Mouse (Mus musculus) hindbrain, embryonic 10.5 days (tissue): ENCODE measurements at regions not wholly inside any gene's neighbourhood (a gene's known extent, or its start where the extent isn't known, plus 50 kb on each side); places are given as distances from the start of the nearest gene placed in this dataset.

Experiments
- DNase-seq: peaks from one replicate; pipeline ENCODE4 v3.0.0-alpha.2; 2017; ENCODE audit warnings: low spot score
- H3K27ac ChIP-seq: fragments of 300-500 bp; sonication (generic); 2 replicates; pipeline ENCODE4 v1.5.1; 2016; ENCODE audit warnings: mild to moderate bottlenecking, moderate library complexity
- H3K27me3 ChIP-seq: fragments of 300-500 bp; sonication (generic); 2 replicates; pipeline ENCODE4 v1.6.1; 2016; ENCODE audit warnings: mild to moderate bottlenecking; ENCODE audit not compliant: poor library complexity, insufficient read depth, severe bottlenecking
- H3K36me3 ChIP-seq: fragments of 300-500 bp; sonication (generic); 2 replicates; pipeline ENCODE4 v1.6.1; 2016; ENCODE audit warnings: mild to moderate bottlenecking, moderate library complexity
- H3K4me1 ChIP-seq: fragments of 300-500 bp; sonication (generic); replicated peaks from 2 replicates; pipeline ENCODE4 v1.6.1; 2016; ENCODE audit warnings: mild to moderate bottlenecking
- H3K4me3 ChIP-seq: fragments of 300-500 bp; sonication (generic); 2 replicates; pipeline ENCODE4 v1.5.1; 2016; ENCODE audit warnings: mild to moderate bottlenecking, moderate library complexity
- H3K9me3 ChIP-seq: fragments of 300-500 bp; sonication (generic); 2 replicates; pipeline ENCODE4 v1.6.1; 2016; ENCODE audit warnings: mild to moderate bottlenecking, moderate library complexity
- WGBS: fragments of 180-500 bp; shearing (Covaris S2); methylation state at CpG from one replicate; pipeline ENCODE4 v1.1.7; 2016; 5-methylcytosine and 5-hydroxymethylcytosine counted together

DNA sequence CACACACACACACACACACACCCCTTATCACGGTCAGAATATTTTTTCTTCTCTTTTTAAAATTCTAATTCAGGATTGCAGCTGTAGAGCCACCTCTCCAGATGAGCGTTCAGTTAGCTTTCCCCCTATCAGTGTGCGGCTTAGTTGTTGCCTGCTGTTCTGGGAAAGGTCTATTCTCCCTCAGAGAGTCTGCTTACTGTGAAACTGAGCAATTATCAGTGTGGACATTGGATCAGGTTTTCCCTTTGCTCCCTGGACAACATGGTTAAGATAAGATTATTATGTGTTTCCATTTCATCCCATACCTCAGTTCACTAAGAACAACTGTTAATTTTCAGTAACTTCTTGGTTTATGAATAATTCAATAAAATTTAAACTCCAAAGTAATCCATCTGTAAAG lies 268.3 kb downstream of the Inhba start:
- Histone ChIP-seq H3K4me3 (no peak overlapping the region), H3K36me3 (no peaks in the 10 kb centered on the region), H3K27me3 (no peaks in the 10 kb centered on the region), H3K9me3 (no peaks in the 10 kb centered on the region), H3K4me1 (no peaks in the 10 kb centered on the region), H3K27ac (no peak overlapping the region)
- DNase-seq, result no peak
- 83% methylated on average over 3 of the region's 3 CpGs for WGBS

DNA sequence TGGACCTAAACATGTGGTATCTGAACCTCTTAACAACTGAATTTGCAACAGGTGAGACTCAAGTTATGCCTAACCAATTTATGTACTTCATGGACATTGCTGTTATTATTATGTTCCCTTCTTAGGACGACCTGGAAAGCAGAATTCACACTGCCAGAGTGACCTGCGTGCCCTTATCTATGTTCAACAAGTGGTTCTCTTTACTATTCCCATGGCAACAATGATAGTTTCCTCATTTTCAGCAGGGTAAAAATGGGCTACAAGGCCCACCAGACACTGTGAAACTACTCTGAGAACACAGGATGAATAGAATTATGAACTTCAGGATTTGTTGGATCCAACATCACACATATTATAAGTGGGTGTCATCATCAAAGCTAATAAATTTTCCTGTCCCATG lies 269.1 kb downstream of the Inhba start:
- Histone ChIP-seq H3K4me1 (no peaks in the 10 kb centered on the region), H3K9me3 (no peaks in the 10 kb centered on the region), H3K36me3 (no peaks in the 10 kb centered on the region), H3K27ac (no peak overlapping the region), H3K4me3 (no peak overlapping the region), H3K27me3 (no peaks in the 10 kb centered on the region)
- no peak for DNase-seq
- 71% methylated on average over 2 of the region's 2 CpGs for WGBS

DNA sequence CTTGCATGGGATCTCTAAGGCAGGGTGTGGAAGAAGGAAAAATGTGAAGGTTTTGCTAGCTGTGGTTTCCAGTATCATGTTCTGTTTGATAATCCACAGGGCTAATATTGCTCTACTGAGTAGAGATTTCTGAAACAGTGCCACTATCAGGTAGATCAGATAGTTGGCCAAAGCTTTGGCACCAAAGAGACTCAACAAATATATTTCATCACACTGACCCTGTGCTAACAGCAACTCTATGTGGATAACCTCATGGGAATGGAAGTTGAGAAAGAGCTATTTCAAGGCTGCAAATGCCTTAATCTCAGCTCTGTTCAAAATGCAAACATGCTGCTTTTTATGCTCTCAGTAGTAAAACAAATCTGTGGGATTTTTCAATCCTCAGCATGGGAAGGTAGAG lies 270.1 kb downstream of the Inhba start:
- Histone ChIP-seq H3K36me3 (no peaks in the 10 kb centered on the region), H3K27me3 (no peaks in the 10 kb centered on the region), H3K4me1 (no peaks in the 10 kb centered on the region), H3K9me3 (no peaks in the 10 kb centered on the region), H3K27ac (no peak overlapping the region), H3K4me3 (no peak overlapping the region)
- DNase-seq, result no peak

DNA sequence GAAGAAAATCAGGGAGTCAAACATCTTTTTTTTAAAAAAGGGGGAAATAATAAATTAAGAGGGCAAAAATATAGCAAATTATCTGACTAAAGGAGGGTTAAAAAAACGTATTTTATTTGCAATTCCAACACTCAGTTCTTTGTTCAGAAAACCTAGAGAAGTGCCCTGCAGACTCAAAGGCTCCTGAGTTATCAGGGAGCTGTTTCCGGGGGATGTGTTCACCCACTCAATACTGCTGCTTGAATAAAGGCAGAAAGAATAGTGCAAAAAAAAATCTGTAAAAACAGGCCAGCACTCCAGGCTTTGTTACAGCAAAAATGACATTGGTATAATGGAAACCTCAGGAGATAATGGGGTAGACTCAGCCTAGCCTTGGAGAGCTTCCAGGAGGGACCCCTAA lies 270.6 kb downstream of the Inhba start:
- Histone ChIP-seq H3K27me3 (no peaks in the 10 kb centered on the region), H3K4me1 (no peaks in the 10 kb centered on the region), H3K4me3 (no peak overlapping the region), H3K9me3 (no peaks in the 10 kb centered on the region), H3K36me3 (no peaks in the 10 kb centered on the region), H3K27ac (no peak overlapping the region)
- 57% methylated on average over 2 of the region's 2 CpGs for WGBS
- no peak for DNase-seq

DNA sequence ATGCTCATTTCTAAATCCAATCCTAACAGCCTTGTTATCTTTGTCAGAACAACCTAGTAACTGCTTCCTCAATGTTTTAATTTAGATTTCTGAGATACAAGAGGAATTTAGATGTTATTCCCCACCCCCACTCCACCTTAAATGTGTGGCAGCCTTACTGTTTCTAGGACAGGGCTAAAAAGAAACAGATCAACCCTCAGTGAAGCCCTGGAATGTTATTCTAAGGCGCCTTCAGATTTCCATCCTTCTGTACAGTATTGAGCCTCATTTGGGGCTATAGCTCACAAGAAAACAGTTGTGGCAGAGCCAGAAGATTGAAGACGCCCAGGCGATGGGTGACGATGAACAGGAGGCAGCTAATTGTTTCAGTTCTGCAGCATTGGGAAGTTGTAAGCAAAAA lies 271.7 kb downstream of the Inhba start:
- Histone ChIP-seq H3K4me3 (no peak overlapping the region), H3K4me1 (no peaks in the 10 kb centered on the region), H3K9me3 (no peaks in the 10 kb centered on the region), H3K27ac (no peak overlapping the region), H3K27me3 (no peaks in the 10 kb centered on the region), H3K36me3 (no peaks in the 10 kb centered on the region)
- WGBS, result 85% methylated on average over 4 of the region's 4 CpGs
- no peak for DNase-seq

DNA sequence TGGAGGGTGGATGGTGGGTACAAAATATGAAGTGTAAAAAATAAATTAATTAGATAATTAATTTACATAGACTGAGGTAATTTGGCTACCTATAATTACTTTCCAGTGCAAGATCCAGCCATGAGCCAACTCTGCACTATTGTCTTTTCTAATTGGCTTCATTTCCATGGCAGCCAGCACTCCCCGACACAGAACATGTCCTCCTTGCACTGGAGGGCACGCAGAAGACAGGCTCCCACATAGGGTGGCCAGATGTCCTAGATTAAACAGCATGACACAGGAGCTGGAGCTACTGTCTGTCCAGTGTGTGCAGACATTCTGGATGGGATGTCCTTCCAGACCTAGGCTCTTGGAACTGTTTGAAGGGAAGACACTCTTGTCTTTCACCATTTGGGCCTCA lies 278.0 kb downstream of the Inhba start:
- no peak overlapping the region for H3K27ac ChIP-seq
- no peak for DNase-seq
- no peaks in the 10 kb centered on the region for H3K4me1 ChIP-seq
- WGBS, result 82% methylated on average over 2 of the region's 2 CpGs
- H3K4me3 ChIP-seq, result no peak overlapping the region
- no peaks in the 10 kb centered on the region for H3K9me3 ChIP-seq
- no peaks in the 10 kb centered on the region for H3K27me3 ChIP-seq
- no peaks in the 10 kb centered on the region for H3K36me3 ChIP-seq

DNA sequence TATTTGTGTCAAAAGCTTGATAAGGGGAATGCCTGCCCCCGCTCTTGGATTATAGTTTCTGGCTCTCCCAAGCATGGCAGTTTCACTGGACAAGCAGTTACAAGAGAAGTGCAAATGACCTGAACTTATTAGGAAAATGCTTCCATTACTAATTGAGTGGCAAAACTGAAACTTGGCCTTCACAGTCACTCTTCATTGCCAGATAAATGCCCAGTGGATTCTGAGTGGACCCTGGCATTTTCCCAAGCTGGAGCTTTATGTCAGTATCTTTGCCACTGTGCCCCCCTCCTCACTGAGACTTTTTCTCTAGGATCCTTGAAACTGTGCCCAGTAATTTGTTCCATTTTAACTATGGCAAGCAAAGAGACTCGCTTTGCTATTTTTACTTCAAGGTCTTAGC lies 279.1 kb downstream of the Inhba start:
- 93% methylated on average over 2 of the region's 2 CpGs for WGBS

DNA sequence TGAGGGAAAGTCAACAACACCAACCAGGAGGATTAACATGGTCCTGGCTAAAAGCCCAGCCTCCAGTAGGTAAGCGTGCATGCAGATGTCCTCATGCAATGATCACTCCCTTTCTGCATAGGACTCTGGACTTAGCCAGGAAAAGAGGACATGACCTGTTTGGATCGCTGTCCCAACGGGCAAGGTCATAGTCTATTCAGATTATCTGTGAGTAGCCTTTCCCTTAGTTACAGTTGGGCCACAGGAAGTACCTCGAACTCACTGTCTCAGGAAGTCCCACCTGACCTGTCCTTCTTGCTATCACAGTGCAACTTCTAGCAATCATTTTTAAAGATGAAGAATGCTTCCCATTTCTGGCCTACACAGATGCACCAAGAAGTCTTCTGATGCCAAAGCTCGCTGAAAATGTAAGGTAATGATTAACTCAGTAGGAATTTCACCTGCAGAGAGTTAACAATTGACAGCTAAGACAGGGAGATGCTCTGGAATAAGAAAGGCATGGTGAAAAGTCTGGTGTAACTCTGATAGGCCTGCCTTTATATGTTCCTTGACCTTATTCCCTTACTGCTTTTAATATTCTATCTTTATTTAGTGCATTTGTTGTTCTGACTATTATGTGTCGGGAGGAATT lies 280.1 kb downstream of the Inhba start:
- Histone ChIP-seq H3K27ac (no peak overlapping the region), H3K4me1 (no peaks in the 10 kb centered on the region), H3K4me3 (no peak overlapping the region), H3K27me3 (no peaks in the 10 kb centered on the region), H3K9me3 (no peaks in the 10 kb centered on the region), H3K36me3 (no peaks in the 10 kb centered on the region)
- WGBS, result 86% methylated on average over 6 of the region's 6 CpGs
- DNase-seq, result no peak

More for the DNA sequence above, 279.1 kb downstream of the Inhba start:
- no peaks in the 10 kb centered on the region for H3K4me1 ChIP-seq
- no peaks in the 10 kb centered on the region for H3K36me3 ChIP-seq
- H3K9me3 ChIP-seq, result no peaks in the 10 kb centered on the region
- no peak overlapping the region for H3K4me3 ChIP-seq
- H3K27ac ChIP-seq, result no peak overlapping the region
- H3K27me3 ChIP-seq, result no peaks in the 10 kb centered on the region
- DNase-seq, result no peak

DNA sequence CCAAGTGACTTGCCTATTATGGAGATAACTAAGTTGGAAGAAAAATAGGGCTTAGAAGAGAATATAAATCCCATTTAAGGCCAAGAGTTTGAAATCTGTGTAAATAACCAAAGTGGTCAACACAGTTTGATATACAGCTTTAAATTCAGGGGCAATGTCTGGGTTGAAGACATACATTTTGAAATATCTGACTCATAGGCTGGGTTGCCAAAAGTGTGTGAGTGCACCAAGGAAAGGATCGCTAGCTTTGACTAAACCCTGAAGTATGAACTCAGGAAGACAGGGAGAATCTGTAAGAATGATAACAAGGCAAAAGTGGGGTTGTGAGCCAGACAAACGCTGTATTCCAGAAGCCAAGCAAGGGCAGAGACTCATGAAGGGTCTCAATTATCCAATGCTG lies 288.1 kb downstream of the Inhba start:
- no peaks in the 10 kb centered on the region for H3K4me1 ChIP-seq
- H3K27me3 ChIP-seq, result no peaks in the 10 kb centered on the region
- no peak overlapping the region for H3K4me3 ChIP-seq
- DNase-seq, result no peak
- H3K27ac ChIP-seq, result no peak overlapping the region
- 74% methylated on average over 2 of the region's 2 CpGs for WGBS
- H3K36me3 ChIP-seq, result no peaks in the 10 kb centered on the region
- no peaks in the 10 kb centered on the region for H3K9me3 ChIP-seq

DNA sequence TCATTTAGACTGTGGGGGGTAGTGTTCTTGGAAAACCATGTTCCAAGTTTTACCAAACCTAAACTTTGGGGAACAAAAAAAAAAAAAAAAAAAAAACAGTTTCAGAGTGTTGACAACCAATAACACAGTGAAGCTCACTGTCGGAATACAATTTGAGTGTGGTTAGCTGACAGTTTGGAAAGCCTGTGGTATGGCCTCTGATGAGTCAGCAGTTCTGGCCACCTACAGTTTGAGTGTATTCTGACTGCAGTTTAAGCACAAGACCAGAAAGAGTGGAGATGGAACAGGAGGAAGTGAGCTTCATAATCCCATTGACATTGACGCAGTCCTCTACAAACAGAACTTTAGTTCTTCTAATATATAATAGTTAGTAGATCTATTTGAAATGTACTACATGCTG lies 303.0 kb downstream of the Inhba start:
- H3K27me3 ChIP-seq, result no peaks in the 10 kb centered on the region
- H3K4me3 ChIP-seq, result no peak overlapping the region
- no peaks in the 10 kb centered on the region for H3K4me1 ChIP-seq
- no peaks in the 10 kb centered on the region for H3K9me3 ChIP-seq
- no peak for DNase-seq
- no peak overlapping the region for H3K27ac ChIP-seq
- WGBS, result 89% methylated on average over 2 of the region's 2 CpGs
- no peaks in the 10 kb centered on the region for H3K36me3 ChIP-seq

DNA sequence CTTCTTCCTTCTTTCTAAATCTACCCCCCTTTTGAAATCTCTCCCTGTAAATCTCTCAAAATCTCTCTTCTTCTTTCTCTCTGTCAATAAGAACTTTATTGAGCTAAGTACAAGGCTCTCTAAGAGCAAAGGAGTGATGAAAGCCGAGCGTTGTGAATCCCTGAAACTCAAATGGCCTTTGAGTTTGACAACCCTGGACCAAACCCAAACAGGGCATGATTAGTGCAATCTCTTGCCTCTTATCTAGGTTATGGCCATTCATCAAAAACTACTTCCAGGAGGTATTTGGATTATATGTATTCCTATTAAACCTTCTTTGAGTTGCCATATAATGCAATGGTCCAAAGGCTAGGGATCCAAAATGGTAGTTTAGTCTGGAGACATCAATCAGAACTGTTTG lies 304.0 kb downstream of the Inhba start:
- Histone ChIP-seq H3K4me1 (no peaks in the 10 kb centered on the region), H3K9me3 (no peaks in the 10 kb centered on the region), H3K4me3 (no peak overlapping the region), H3K36me3 (no peaks in the 10 kb centered on the region), H3K27me3 (no peaks in the 10 kb centered on the region), H3K27ac (no peak overlapping the region)
- 92% methylated on average over 2 of the region's 2 CpGs for WGBS
- no peak for DNase-seq

DNA sequence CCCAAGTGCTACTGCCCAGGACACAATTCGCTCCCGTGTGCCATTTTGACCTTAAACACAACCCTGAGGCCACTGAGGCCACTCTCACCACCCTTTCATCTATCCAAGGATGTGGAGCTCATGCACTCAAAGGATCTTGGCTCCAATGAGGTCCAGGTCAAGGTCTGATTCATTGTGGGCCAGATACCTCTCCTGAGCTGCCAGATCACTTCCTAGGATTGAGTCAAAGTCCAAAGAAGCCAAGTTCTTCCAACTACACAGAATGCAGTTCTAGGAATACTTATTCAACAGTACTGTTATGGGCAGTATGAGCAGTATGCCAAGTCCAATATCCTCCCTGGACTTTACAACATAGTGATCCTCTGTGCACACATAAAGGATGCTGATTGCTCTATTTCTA lies 304.9 kb downstream of the Inhba start:
- 94% methylated on average over 2 of the region's 2 CpGs for WGBS
- Histone ChIP-seq H3K4me1 (no peaks in the 10 kb centered on the region), H3K27ac (no peak overlapping the region), H3K36me3 (no peaks in the 10 kb centered on the region), H3K27me3 (no peaks in the 10 kb centered on the region), H3K4me3 (no peak overlapping the region), H3K9me3 (no peaks in the 10 kb centered on the region)
- DNase-seq, result no peak

DNA sequence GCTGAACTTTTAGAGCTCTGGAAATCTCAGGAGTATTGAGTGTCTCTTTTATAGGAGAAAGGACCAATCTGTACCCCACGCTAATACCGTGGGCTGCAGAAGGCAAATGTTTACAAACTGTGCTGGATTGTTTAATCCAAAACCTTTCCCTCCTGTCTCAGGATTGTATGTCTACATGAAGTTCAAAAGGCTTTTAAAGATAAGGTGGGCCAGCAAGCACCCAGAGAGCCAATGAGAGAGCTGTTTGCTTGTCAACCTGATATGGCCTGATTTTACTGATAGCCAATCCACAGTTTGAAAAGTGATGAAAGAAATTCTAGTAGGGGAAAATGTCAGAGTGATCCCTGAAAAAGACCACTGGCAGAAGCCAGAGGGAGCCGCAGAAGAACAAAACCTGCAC lies 305.8 kb downstream of the Inhba start:
- H3K9me3 ChIP-seq, result no peaks in the 10 kb centered on the region
- no peaks in the 10 kb centered on the region for H3K27me3 ChIP-seq
- no peaks in the 10 kb centered on the region for H3K36me3 ChIP-seq
- H3K27ac ChIP-seq, result no peak overlapping the region
- no peak for DNase-seq
- 70% methylated on average over 3 of the region's 3 CpGs for WGBS
- H3K4me3 ChIP-seq, result no peak overlapping the region
- H3K4me1 ChIP-seq, result no peaks in the 10 kb centered on the region

DNA sequence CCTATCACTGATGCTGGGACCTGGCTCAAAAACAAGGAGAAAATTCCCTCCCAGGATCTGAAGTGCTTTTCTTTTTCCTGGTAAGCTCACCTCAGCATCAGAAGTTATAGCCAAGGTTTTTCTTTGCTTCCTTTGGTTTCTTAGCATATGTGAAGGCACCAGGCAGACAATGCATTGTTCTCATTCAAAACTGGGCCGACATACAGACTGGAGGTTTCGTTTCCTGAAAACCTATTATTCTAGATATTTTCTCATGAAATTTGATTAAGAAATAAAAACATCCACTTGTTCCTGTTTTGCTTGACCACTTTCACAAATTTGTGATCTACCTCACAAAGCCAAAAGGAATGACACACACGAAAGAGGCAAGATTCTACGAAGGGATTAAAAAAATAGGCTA lies 308.7 kb downstream of the Inhba start:
- H3K36me3 ChIP-seq, result no peaks in the 10 kb centered on the region
- no peaks in the 10 kb centered on the region for H3K27me3 ChIP-seq
- no peaks in the 10 kb centered on the region for H3K9me3 ChIP-seq
- H3K27ac ChIP-seq, result no peak overlapping the region
- WGBS, result 83% methylated on average over 4 of the region's 4 CpGs
- no peak for DNase-seq
- no peak overlapping the region for H3K4me3 ChIP-seq
- H3K4me1 ChIP-seq, result no peaks in the 10 kb centered on the region
